In the genomic region with DNA sequence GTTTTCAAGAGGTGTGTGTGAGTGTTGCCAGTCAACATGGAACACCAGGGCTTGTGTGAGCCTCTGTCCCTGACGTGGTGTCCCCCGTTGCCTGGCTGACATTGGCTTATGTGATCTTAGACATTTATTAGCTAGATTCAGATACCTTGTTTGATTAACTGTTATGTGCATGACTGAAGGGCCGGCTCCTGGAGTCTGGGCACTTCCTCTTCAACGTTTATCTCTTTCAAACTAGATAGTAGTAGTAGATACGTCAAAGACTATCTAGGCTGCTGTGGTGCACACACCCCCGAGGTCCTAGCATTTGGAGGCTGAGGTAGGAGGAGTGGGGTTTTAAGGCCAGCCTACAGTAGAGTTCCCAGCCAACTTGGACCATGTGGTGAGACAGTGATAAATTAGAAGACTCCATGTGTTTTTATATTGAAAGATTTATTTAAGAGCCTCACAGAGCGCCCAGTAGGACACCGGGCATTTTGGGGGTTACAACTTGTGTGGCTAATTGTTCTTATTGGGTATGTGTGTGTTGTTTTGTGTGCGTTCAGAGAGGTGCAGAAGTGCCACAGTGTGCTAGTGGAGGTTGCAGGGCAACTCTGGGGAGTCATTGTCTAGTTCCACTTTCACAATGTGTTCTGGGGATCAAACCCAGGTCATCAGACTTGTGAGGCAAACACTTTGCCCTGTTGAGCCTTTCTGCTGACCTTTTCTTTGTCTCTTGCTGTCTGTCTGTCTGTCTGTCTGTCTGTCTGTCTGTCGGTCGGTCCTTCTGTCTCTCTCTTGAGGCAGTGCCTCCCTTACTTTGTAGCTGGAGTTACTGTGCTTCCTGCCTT, we compare ENCODE assay signal across 8 mouse cellular contexts. TPM values are rescaled to one million over a fixed set of nuclear protein-coding genes. Genes with fewer than 3 reads are reported as not detected.
DNase-seq lines count a peak whose midpoint lies in the region; ATAC-seq lines count a peak whose summit lies in the region.

No protein-coding gene starts in this region.

- peak; percentile 30 for DNase-seq in spleen, adult 12 weeks (ENCODE audit: low spot score)
- no peak for DNase-seq in spleen, adult 18-20 months
- DNase-seq in forebrain, embryonic 14.5 days (ENCODE audit: low spot score) = no peak
- peak; percentile 41 for DNase-seq in liver, embryonic 13.5 days
- no peak for DNase-seq in layer of hippocampus, adult 8-10 months (ENCODE audit: low spot score in 2 of 2)
- no peak for DNase-seq in frontal cortex, postnatal 10 days (ENCODE audit: low spot score in 2 of 2)
- no peak for DNase-seq in adrenal gland, postnatal 14 days

- no peak overlapping the region for H3K27ac ChIP-seq in forebrain, embryonic 14.5 days (ENCODE audit: low read depth, low read length)
- H3K27ac ChIP-seq in liver, embryonic 13.5 days = peak overlapping the region; percentile 89
- no peak overlapping the region for H3K27ac ChIP-seq in stomach, embryonic 14.5 days (ENCODE audit: low read length)

- H3K36me3 ChIP-seq in forebrain, embryonic 14.5 days (ENCODE audit: control insufficient read depth, insufficient read depth, low read length) = peaks cover 13% of the 10 kb centered on the region
- H3K36me3 ChIP-seq in liver, embryonic 13.5 days = peaks cover 17% of the 10 kb centered on the region
- peaks cover 10% of the 10 kb centered on the region for H3K36me3 ChIP-seq in stomach, embryonic 14.5 days (ENCODE audit: control insufficient read depth, insufficient read depth, low read length)

- H3K4me2 ChIP-seq in forebrain, embryonic 14.5 days (ENCODE audit: low read length) = peak overlapping the region; percentile 82
- peak overlapping the region; percentile 98 for H3K4me2 ChIP-seq in liver, embryonic 13.5 days
- H3K4me2 ChIP-seq in stomach, embryonic 14.5 days (replicated peaks; ENCODE audit: low read depth, low read length) = peak overlapping the region; percentile 76

- peak overlapping the region; percentile 89 for H3K4me3 ChIP-seq in forebrain, embryonic 14.5 days (ENCODE audit: low read depth, low read length)
- peak overlapping the region; percentile 90 for H3K4me3 ChIP-seq in liver, embryonic 13.5 days (replicated peaks)
- peak overlapping the region; percentile 75 for H3K4me3 ChIP-seq in stomach, embryonic 14.5 days (ENCODE audit: low read depth, low read length)

- H3K27me3 ChIP-seq in forebrain, embryonic 14.5 days (replicated peaks; ENCODE audit: control insufficient read depth, insufficient read depth, low read length) = no peaks in the 10 kb centered on the region
- no peaks in the 10 kb centered on the region for H3K27me3 ChIP-seq in liver, embryonic 13.5 days
- no peaks in the 10 kb centered on the region for H3K27me3 ChIP-seq in stomach, embryonic 14.5 days (ENCODE audit: control insufficient read depth, insufficient read depth, low read length)

- 64% methylated on average over 11 of the region's 11 CpGs for WGBS in forebrain, embryonic 14.5 days
- 19% methylated on average over 11 of the region's 11 CpGs for WGBS in liver, embryonic 13.5 days (ENCODE audit: insufficient replicate concordance)
- 35% methylated on average over 11 of the region's 11 CpGs for WGBS in stomach, embryonic 14.5 days

- H3K9ac ChIP-seq in forebrain, embryonic 14.5 days (ENCODE audit: low read length) = peak overlapping the region; percentile 90; the same call in 1 of the 2 replicates
- peak overlapping the region; percentile 91 for H3K9ac ChIP-seq in liver, embryonic 13.5 days
- H3K9ac ChIP-seq in stomach, embryonic 14.5 days (replicated peaks; ENCODE audit: low read depth, low read length) = peak overlapping the region; percentile 75; the same call in 1 of the 2 replicates

- no peak for ATAC-seq in forebrain, embryonic 14.5 days
- peak; percentile 27; the same call in 1 of the 2 replicates for ATAC-seq in liver, embryonic 13.5 days (ENCODE audit: low read depth)
- no peak for ATAC-seq in stomach, embryonic 14.5 days (ENCODE audit: insufficient number of reproducible peaks, insufficient read depth, low FRiP score, low read depth)

- no peaks in the 10 kb centered on the region for H3K9me3 ChIP-seq in forebrain, embryonic 14.5 days (replicated peaks; ENCODE audit: control insufficient read depth, low read length)
- no peaks in the 10 kb centered on the region for H3K9me3 ChIP-seq in liver, embryonic 13.5 days (replicated peaks)
- H3K9me3 ChIP-seq in stomach, embryonic 14.5 days (ENCODE audit: control insufficient read depth, low read depth, low read length) = no peaks in the 10 kb centered on the region

- H3K4me1 ChIP-seq in forebrain, embryonic 14.5 days (ENCODE audit: control insufficient read depth, insufficient read depth, low read length) = peaks cover 18% of the 10 kb centered on the region
- peaks cover 60% of the 10 kb centered on the region for H3K4me1 ChIP-seq in liver, embryonic 13.5 days (replicated peaks)
- peaks cover 18% of the 10 kb centered on the region; the same call in 1 of the 2 replicates for H3K4me1 ChIP-seq in stomach, embryonic 14.5 days (ENCODE audit: control insufficient read depth, insufficient read depth, low read length)

RNA-seq across cellular contexts. Expression of a gene that starts 1.6 kb away (rescaled TPM):
- 4.3 and 5.3 TPM in 2 replicates for polyA plus RNA-seq in forebrain, embryonic 14.5 days (2014; fragmentation: Nextera tagmentation; extraction: Ambion mirVana)
- polyA plus RNA-seq in liver, embryonic 13.5 days (2015; fragmentation: Nextera tagmentation; extraction: Ambion mirVana) = 2.0 and 3.5 TPM in 2 replicates
- polyA plus RNA-seq in stomach, embryonic 14.5 days (2014; fragmentation: Nextera tagmentation; extraction: Ambion mirVana) = 6.4 and 7.5 TPM in 2 replicates
- total RNA-seq in layer of hippocampus, adult 8-10 months (2022) = 10 to 100 TPM; 17.5 to 20.4 (median 18.4) TPM
- total RNA-seq in adrenal gland, postnatal 14 days (2021) = 24.4 and 29.9 TPM in 2 replicates

RNA-seq across cellular contexts. Expression of a gene that starts 19.9 kb away (rescaled TPM):
- polyA plus RNA-seq in forebrain, embryonic 14.5 days (2014; fragmentation: Nextera tagmentation; extraction: Ambion mirVana) = 301 and 338 TPM in 2 replicates
- polyA plus RNA-seq in liver, embryonic 13.5 days (2015; fragmentation: Nextera tagmentation; extraction: Ambion mirVana) = 182 and 183 TPM in 2 replicates
- 309 and 325 TPM in 2 replicates for polyA plus RNA-seq in stomach, embryonic 14.5 days (2014; fragmentation: Nextera tagmentation; extraction: Ambion mirVana)
- 10 to 100 TPM; 39.0 to 49.8 (median 42.1) TPM for total RNA-seq in layer of hippocampus, adult 8-10 months (2022)
- 93.1 and 94.6 TPM in 2 replicates for total RNA-seq in adrenal gland, postnatal 14 days (2021)

RNA-seq across cellular contexts. Expression of a gene that starts 37.4 kb away (rescaled TPM):
- polyA plus RNA-seq in forebrain, embryonic 14.5 days (2014; fragmentation: Nextera tagmentation; extraction: Ambion mirVana) = 9.8 and 10.2 TPM in 2 replicates
- 13.2 and 13.3 TPM in 2 replicates for polyA plus RNA-seq in liver, embryonic 13.5 days (2015; fragmentation: Nextera tagmentation; extraction: Ambion mirVana)
- 21.6 and 22.3 TPM in 2 replicates for polyA plus RNA-seq in stomach, embryonic 14.5 days (2014; fragmentation: Nextera tagmentation; extraction: Ambion mirVana)
- 100 to 1,000 TPM; 176 to 194 (median 184) TPM for total RNA-seq in layer of hippocampus, adult 8-10 months (2022)
- 142 and 151 TPM in 2 replicates for total RNA-seq in adrenal gland, postnatal 14 days (2021)

RNA-seq across cellular contexts. Expression of a gene that starts 51.2 kb away (rescaled TPM):
- 39.4 and 40.3 TPM in 2 replicates for polyA plus RNA-seq in forebrain, embryonic 14.5 days (2014; fragmentation: Nextera tagmentation; extraction: Ambion mirVana)
- polyA plus RNA-seq in liver, embryonic 13.5 days (2015; fragmentation: Nextera tagmentation; extraction: Ambion mirVana) = 3.1 and 4.0 TPM in 2 replicates
- 19.5 and 19.8 TPM in 2 replicates for polyA plus RNA-seq in stomach, embryonic 14.5 days (2014; fragmentation: Nextera tagmentation; extraction: Ambion mirVana)
- 10 to 100 TPM; 40.2 to 47.4 (median 41.6) TPM for total RNA-seq in layer of hippocampus, adult 8-10 months (2022)
- 25.7 and 31.8 TPM in 2 replicates for total RNA-seq in adrenal gland, postnatal 14 days (2021)

RNA-seq across cellular contexts. Expression of a gene that starts 51.8 kb away (rescaled TPM):
- 65.2 and 66.1 TPM in 2 replicates for polyA plus RNA-seq in forebrain, embryonic 14.5 days (2014; fragmentation: Nextera tagmentation; extraction: Ambion mirVana)
- 32.4 and 37.8 TPM in 2 replicates for polyA plus RNA-seq in liver, embryonic 13.5 days (2015; fragmentation: Nextera tagmentation; extraction: Ambion mirVana)
- polyA plus RNA-seq in stomach, embryonic 14.5 days (2014; fragmentation: Nextera tagmentation; extraction: Ambion mirVana) = 63.3 and 67.9 TPM in 2 replicates
- 10 to 100 TPM; 33.2 to 40.6 (median 37.4) TPM for total RNA-seq in layer of hippocampus, adult 8-10 months (2022)
- 26.2 and 28.4 TPM in 2 replicates for total RNA-seq in adrenal gland, postnatal 14 days (2021)

Comparison
In these comparisons a context has a peak if more than half of its experiments do, and no peak if none do; other contexts are left out.
1. DNase-seq: peak in spleen, adult 12 weeks (single experiment) and liver, embryonic 13.5 days (single experiment); none in spleen, adult 18-20 months (0 of 2), forebrain, embryonic 14.5 days (single experiment), layer of hippocampus, adult 8-10 months (0 of 2), frontal cortex, postnatal 10 days (0 of 2) and adrenal gland, postnatal 14 days (single experiment).
2. Peak in every context shown above with its lines, with median percentiles within 50 percentile points of each other: H3K4me2 ChIP-seq, H3K4me3 ChIP-seq and H3K9ac ChIP-seq.